Mouse (Mus musculus) testis, adult 2 months (tissue): Measurements from ENCODE around the gene Dspp.

Source experiments
- CTCF ChIP-seq: fragments of 200-500 bp; IDR thresholded peaks from 2 replicates; pipeline ENCODE4 v1.5.1; 2012; ENCODE audit warnings: low read depth, mild to moderate bottlenecking, inconsistent platforms, low read length, moderate library complexity; ENCODE audit not compliant: control insufficient read depth, insufficient read depth, insufficient replicate concordance
- POLR2A ChIP-seq: fragments of 200-500 bp; IDR thresholded peaks from 2 replicates; pipeline ENCODE4 v1.6.1; 2012; ENCODE audit warnings: low read depth, mild to moderate bottlenecking, inconsistent platforms, low read length, moderate library complexity; ENCODE audit not compliant: control insufficient read depth

DNA sequence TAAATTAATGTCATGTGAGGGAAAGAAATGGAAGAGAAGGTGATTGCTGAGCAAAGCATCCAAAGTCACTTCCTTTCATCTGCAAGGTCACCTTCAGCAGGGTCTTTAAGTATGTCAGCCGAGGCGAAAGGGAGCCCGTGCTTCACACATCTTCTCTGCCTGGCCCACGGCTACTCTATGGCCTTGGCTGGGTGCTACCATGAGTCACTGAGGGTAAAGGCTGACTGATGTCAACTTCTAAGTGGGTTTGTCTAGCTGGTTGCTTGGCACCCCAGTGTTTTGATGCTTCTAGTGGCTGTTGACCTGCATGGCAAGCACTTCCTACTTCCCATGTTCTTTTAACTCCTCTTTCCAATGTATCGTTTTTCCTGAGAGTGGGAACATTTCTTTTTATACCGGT is 20.3 kb upstream of the Dspp start:
- TF ChIP-seq CTCF (no peak), POLR2A (no peak)
